Mouse (Mus musculus) kidney, postnatal 0 days (tissue): ENCODE measurements around the gene Ccdc105. TPM values are rescaled to one million over a fixed set of nuclear protein-coding genes. Genes with fewer than 3 reads are reported as not detected.

Experiments used
- ATAC-seq: fragments of 200-750 bp; cut with Nextera tagmentation; replicated peaks from 2 replicates; pipeline ENCODE4 v1.8.0; 2017; ENCODE audit warnings: low read depth, moderate number of reproducible peaks, moderate TSS enrichment, moderate library complexity; ENCODE audit not compliant: low FRiP score
- DNase-seq: peaks from one replicate; pipeline ENCODE4 v3.0.0-alpha.2; 2016; ENCODE audit warnings: low spot score
- H3K27ac ChIP-seq: fragments of 300-500 bp; sonication (generic); 2 replicates; pipeline ENCODE4 v1.5.1; 2014; ENCODE audit warnings: mild to moderate bottlenecking
- H3K27me3 ChIP-seq: fragments of 300-500 bp; sonication (generic); 2 replicates; pipeline ENCODE4 v1.6.1; 2014; ENCODE audit warnings: low read length, mixed read lengths; ENCODE audit not compliant: insufficient read depth
- H3K36me3 ChIP-seq: fragments of 300-500 bp; sonication (generic); 2 replicates; pipeline ENCODE4 v1.6.1; 2014; ENCODE audit warnings: low read length, mixed read lengths; ENCODE audit not compliant: insufficient read depth
- H3K4me1 ChIP-seq: fragments of 300-500 bp; sonication (generic); replicated peaks from 2 replicates; pipeline ENCODE4 v1.6.1; 2014; ENCODE audit warnings: antibody characterized with exemption, low read length, mixed read lengths; ENCODE audit not compliant: insufficient read depth
- H3K4me2 ChIP-seq: fragments of 300-500 bp; sonication (generic); 2 replicates; pipeline ENCODE4 v1.6.1; 2014; ENCODE audit warnings: mild to moderate bottlenecking, low read length, moderate library complexity, mixed read lengths
- H3K4me3 ChIP-seq: fragments of 300-500 bp; sonication (generic); replicated peaks from 2 replicates; pipeline ENCODE4 v1.5.1; 2014; ENCODE audit warnings: low read depth, low read length
- H3K9ac ChIP-seq: fragments of 300-500 bp; sonication (generic); 2 replicates; pipeline ENCODE4 v1.6.1; 2014; ENCODE audit warnings: low read depth, low read length
- H3K9me3 ChIP-seq: fragments of 300-500 bp; sonication (generic); replicated peaks from 2 replicates; pipeline ENCODE4 v1.6.1; 2016; ENCODE audit warnings: low read length, inconsistent platforms, mixed read lengths
- CTCF ChIP-seq: IDR thresholded peaks from 2 replicates; pipeline ENCODE4 v1.5.1; 2016; ENCODE audit warnings: antibody characterized with exemption, low read depth, mild to moderate bottlenecking, moderate library complexity
- WGBS: fragments of 180-500 bp; shearing (Covaris S2); extraction: QIAGEN DNeasy Blood & Tissue Kit; methylation state at CpG from one replicate; pipeline ENCODE4 v1.1.7; 2014; 5-methylcytosine and 5-hydroxymethylcytosine counted together
- polyA plus RNA-seq: library from polyadenylated mRNA; unstranded; fragments of >200 nt; fragmentation: Nextera tagmentation; extraction: Ambion mirVana; gene quantifications from 2 replicates; pipeline ENCODE4 v1.2.1, GENCODE M21; 2015

Ccdc105 gene
- polyA plus RNA-seq, 1 experiment from 2014 or later: not detected

DNA sequence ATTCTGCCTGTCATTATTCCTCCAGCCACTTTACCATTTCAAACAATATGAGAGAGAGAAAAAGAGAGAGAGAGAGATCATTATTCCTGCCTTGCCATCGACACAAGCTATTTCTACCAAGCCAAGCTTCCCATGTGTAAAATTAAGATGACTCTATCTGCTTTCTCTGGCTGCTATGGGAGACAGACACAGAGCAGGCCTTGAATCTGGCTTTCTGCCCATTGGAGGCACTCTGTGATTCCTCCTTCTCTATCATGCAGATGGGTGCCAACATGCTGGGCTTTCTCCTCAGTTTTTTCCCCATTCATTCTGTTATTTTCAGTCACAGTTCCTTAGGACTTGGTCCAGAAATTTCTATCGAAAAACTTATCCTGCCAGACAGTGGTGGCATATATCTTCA, 30.2 kb downstream of the Ccdc105 start:
- no peaks in the 10 kb centered on the region for H3K27me3 ChIP-seq
- no peak overlapping the region for H3K4me2 ChIP-seq
- H3K27ac ChIP-seq: no peak overlapping the region
- no peak for TF ChIP-seq CTCF
- no peak overlapping the region for H3K4me3 ChIP-seq
- no peaks in the 10 kb centered on the region for H3K4me1 ChIP-seq
- no peaks in the 10 kb centered on the region for H3K36me3 ChIP-seq
- DNase-seq: no peak
- ATAC-seq: no peak
- WGBS: 68% methylated on average over 2 of the region's 2 CpGs
- H3K9me3 ChIP-seq: no peaks in the 10 kb centered on the region
- H3K9ac ChIP-seq: no peak overlapping the region

DNA sequence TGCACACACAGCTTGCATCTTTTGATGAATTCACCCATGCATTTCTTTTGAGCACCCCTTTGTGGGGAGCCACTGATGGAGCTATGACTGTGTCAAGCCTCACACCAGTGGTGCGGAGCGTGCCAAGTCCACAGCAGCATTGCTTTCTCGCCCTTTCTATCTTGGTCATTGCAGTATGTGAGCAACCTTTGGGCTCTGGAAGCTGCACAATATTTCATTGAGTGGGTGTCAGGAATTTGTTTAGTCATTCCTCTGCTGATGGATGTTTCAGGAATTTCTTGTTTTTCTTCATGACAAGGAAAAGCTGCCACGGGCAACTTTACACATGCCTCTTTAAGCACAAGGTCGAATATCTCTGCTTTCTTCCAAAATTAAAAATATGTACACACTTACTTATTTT, 30.8 kb downstream of the Ccdc105 start:
- no peak for ATAC-seq

DNA sequence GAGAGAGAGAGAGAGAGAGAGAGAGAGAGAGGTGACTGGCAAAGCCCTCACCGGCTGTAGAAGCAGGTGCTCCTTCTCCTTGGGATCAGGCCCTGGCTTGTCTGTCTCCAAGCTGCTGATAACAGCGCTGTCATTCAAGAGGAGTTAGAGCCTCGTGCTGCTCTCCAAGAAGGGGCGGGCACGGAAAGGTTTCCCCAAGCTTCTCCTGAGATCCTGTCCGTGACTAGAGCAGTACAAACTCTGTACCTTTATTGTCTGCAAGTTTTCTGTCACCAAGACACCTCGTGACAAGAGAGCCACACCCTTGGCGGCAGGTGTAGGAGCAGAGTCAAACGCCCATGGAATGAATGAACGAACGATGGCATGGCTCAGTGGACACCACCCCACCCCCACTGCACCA, 34.8 kb downstream of the Ccdc105 start, which contains the start of gene Casp14:
Gene Casp14, minus strand, starts transcription at position 239 of the 400 bp plus-strand sequence.
- no peak within 1 kb of the TSS for H3K9ac ChIP-seq
- no peaks in the 10 kb centered on the region for H3K27me3 ChIP-seq
- no peaks in the 10 kb centered on the region for H3K9me3 ChIP-seq
- 55% methylated on average over 11 of the region's 11 CpGs for WGBS
- no peaks in the 10 kb centered on the region for H3K36me3 ChIP-seq
- no peak for TF ChIP-seq CTCF
- DNase-seq (no peak), ATAC-seq (no peak)
- H3K4me2 ChIP-seq: no peak within 1 kb of the TSS
- H3K4me3 ChIP-seq: no peak within 1 kb of the TSS
- no peak within 1 kb of the TSS for H3K27ac ChIP-seq
- no peaks in the 10 kb centered on the region for H3K4me1 ChIP-seq

More for the DNA sequence above, 30.8 kb downstream of the Ccdc105 start:
- TF ChIP-seq CTCF: no peak
- H3K4me3 ChIP-seq: no peak overlapping the region
- H3K9ac ChIP-seq: no peak overlapping the region
- DNase-seq: no peak
- H3K4me1 ChIP-seq: no peaks in the 10 kb centered on the region
- 78% methylated on average over 5 of the region's 5 CpGs for WGBS
- no peaks in the 10 kb centered on the region for H3K27me3 ChIP-seq
- H3K27ac ChIP-seq: no peak overlapping the region
- no peak overlapping the region for H3K4me2 ChIP-seq
- H3K36me3 ChIP-seq: no peaks in the 10 kb centered on the region
- no peaks in the 10 kb centered on the region for H3K9me3 ChIP-seq

DNA sequence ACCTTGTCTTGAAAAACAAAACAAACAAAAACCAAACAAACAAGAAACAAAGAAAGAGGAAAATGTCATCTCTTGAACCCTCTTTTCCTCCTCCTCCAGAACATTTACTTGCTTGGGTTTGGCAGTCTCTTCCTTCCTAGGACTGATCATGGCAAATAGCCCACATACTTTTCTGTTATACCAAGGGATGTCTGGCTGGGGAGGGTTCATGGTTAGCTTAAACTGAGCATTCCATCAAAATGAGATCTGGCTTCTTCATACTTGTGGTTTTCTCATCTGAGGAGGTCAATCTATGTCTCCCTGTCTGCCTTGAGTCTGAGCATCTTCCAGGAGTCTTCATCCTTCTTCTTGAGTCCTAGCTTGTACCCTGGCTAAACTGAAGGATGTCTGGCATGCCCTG, 36.6 kb downstream of the Ccdc105 start:
- no peak for ATAC-seq
- H3K4me1 ChIP-seq: no peaks in the 10 kb centered on the region
- no peak overlapping the region for H3K27ac ChIP-seq
- no peak overlapping the region for H3K4me3 ChIP-seq
- no peaks in the 10 kb centered on the region for H3K9me3 ChIP-seq
- no peak overlapping the region for H3K4me2 ChIP-seq
- H3K27me3 ChIP-seq: no peaks in the 10 kb centered on the region
- H3K9ac ChIP-seq: no peak overlapping the region
- no peaks in the 10 kb centered on the region for H3K36me3 ChIP-seq
- no peak for TF ChIP-seq CTCF
- no peak for DNase-seq

DNA sequence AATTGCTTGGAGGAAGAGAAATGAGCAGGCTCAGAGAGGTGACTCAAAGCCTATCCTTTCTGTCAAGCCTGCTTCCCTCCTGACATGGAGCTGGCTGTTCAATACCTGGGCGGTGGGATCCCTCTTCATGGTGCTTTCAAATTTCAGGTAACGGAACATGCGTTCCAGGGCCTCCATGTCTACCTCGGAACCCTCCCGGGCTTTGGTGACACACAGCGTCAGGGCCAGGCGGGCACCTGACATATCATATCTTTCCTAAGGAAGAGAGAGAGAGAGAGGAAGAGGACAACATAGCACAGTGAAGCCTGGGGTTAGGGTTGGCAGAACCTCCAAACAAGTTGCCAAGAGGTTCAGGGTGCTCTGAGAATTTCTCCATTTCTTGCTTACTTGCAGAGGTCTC, 37.7 kb downstream of the Ccdc105 start:
- no peak for ATAC-seq
- Histone ChIP-seq H3K9me3 (no peaks in the 10 kb centered on the region), H3K4me3 (no peak overlapping the region), H3K4me2 (no peak overlapping the region), H3K9ac (no peak overlapping the region), H3K27me3 (no peaks in the 10 kb centered on the region), H3K4me1 (no peaks in the 10 kb centered on the region), H3K36me3 (no peaks in the 10 kb centered on the region), H3K27ac (no peak overlapping the region)
- TF ChIP-seq CTCF: no peak
- no peak for DNase-seq
- 93% methylated on average over 7 of the region's 7 CpGs for WGBS

DNA sequence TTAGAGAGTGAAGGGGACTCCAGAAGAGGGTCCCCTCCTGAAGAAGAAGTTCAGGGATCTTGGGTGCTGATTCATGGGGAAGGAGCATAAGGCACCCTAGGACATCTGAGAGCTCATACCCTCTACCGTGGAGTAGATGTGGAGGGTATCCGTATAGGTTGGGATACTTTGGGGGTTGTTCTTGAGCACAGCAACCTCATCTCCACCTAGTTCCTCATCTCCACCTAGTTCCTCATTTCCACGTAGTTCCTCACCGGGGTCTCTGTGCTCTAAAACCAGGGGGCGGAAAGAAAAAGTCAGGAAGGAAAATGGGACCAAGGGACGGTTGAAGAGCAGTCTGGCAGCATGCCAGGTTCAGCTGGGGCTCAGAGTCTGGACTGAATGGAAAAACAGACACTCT, 38.7 kb downstream of the Ccdc105 start:
- Histone ChIP-seq H3K4me3 (no peak overlapping the region), H3K27me3 (no peaks in the 10 kb centered on the region), H3K36me3 (no peaks in the 10 kb centered on the region), H3K4me1 (no peaks in the 10 kb centered on the region), H3K4me2 (no peak overlapping the region), H3K27ac (no peak overlapping the region), H3K9ac (no peak overlapping the region), H3K9me3 (no peaks in the 10 kb centered on the region)
- TF ChIP-seq CTCF: no peak
- 64% methylated on average over 6 of the region's 6 CpGs for WGBS
- ATAC-seq (no peak), DNase-seq (no peak)

DNA sequence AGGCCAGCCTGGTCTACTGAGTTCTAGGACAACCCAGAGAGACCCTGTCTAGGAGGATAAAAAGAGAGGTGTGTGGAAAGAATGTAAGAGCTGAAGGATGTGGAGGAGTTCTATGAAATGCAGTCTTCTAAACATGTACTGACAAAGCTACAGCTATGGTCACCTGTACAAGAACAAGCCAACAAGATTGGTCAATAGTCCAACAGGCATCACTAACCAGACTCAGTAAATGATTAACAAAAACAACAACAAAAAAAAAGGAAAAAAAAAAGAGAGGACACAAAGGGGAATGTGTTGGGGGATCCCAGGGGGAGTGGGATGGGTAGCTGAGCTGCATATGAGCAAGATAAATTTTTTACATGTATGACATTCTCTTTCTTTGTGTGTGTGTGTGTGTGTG, 42.2 kb downstream of the Ccdc105 start:
- H3K36me3 ChIP-seq: no peaks in the 10 kb centered on the region
- no peak for TF ChIP-seq CTCF
- H3K27ac ChIP-seq: no peak overlapping the region
- H3K4me2 ChIP-seq: no peak overlapping the region
- H3K27me3 ChIP-seq: no peaks in the 10 kb centered on the region
- H3K9ac ChIP-seq: no peak overlapping the region
- ATAC-seq (no peak), DNase-seq (no peak)
- H3K4me1 ChIP-seq: no peaks in the 10 kb centered on the region
- H3K9me3 ChIP-seq: no peaks in the 10 kb centered on the region
- no peak overlapping the region for H3K4me3 ChIP-seq
